Mouse (Mus musculus) CH12.LX (cell line): ENCODE data around the gene Gm49384. TPM values are rescaled to one million over a fixed set of nuclear protein-coding genes. Genes with fewer than 3 reads are reported as not detected.
"Not testable (repeated sequence)": the region's sequence is repeated elsewhere in the genome, so short reads cannot be mapped to it uniquely, and the experiment has no call there.

Experiments used
- DNase-seq: peaks from one replicate; pipeline ENCODE4 v3.0.0-alpha.2; 2013; ENCODE audit errors: extremely low read depth
- H3K27ac ChIP-seq: 2 replicates; pipeline ENCODE4 v1.5.1; 2012; ENCODE audit warnings: low read depth, mild to moderate bottlenecking, control low read depth, moderate library complexity; ENCODE audit not compliant: insufficient read depth
- H3K27me3 ChIP-seq: replicated peaks from 2 replicates; pipeline ENCODE3; 2012; ENCODE audit warnings: inconsistent platforms
- H3K36me3 ChIP-seq, 2 experiments: replicated peaks in 1 of 2; 2 replicates each; pipeline versions ENCODE3 to v1.6.1; 2012; ENCODE audit warnings: inconsistent platforms in 1 of 2, low read length in 1 of 2, mild to moderate bottlenecking in 1 of 2, mixed read lengths in 1 of 2, moderate library complexity in 1 of 2; ENCODE audit not compliant: control insufficient read depth in 1 of 2, insufficient read depth in 1 of 2
- H3K4me1 ChIP-seq, 2 experiments: 2 replicates each; pipeline ENCODE4 v1.6.1; 2012; ENCODE audit warnings: inconsistent platforms in 1 of 2, moderate library complexity in 1 of 2; ENCODE audit not compliant: insufficient read depth in 2 of 2, control insufficient read depth in 1 of 2
- H3K4me2 ChIP-seq: 2 replicates; pipeline ENCODE4 v1.6.1; 2012; ENCODE audit warnings: low read depth, mild to moderate bottlenecking, control low read depth; ENCODE audit not compliant: poor library complexity, insufficient read depth, severe bottlenecking
- H3K4me3 ChIP-seq, 3 experiments: fragments of 150-350 bp in 1 of 3; sonication (generic) in 1 of 3; replicated peaks in 1 of 3; 2 replicates each; pipeline versions ENCODE3 to v1.5.1; 2011 to 2012; ENCODE audit warnings: low read depth in 2 of 3, low read length in 2 of 3, mild to moderate bottlenecking in 2 of 3, moderate library complexity in 2 of 3, control low read depth in 1 of 3, improper control_type of control experiment in 1 of 3, inconsistent platforms in 1 of 3, mixed read lengths in 1 of 3; ENCODE audit not compliant: poor library complexity in 1 of 3
- H3K79me2 ChIP-seq: replicated peaks from 2 replicates; pipeline ENCODE4 v1.6.1; 2012; ENCODE audit warnings: mild to moderate bottlenecking, moderate library complexity; ENCODE audit not compliant: control insufficient read depth, poor library complexity, insufficient read depth, severe bottlenecking; ENCODE audit errors: extremely low read depth
- H3K9ac ChIP-seq: 2 replicates; pipeline ENCODE4 v1.6.1; 2012; ENCODE audit warnings: low read depth, mild to moderate bottlenecking, control low read depth, moderate library complexity; ENCODE audit not compliant: insufficient read depth
- H3K9me3 ChIP-seq: replicated peaks from 2 replicates; pipeline ENCODE3; 2012; ENCODE audit warnings: low read length, inconsistent platforms, mixed read lengths
- CTCF ChIP-seq, 2 experiments: IDR thresholded peaks in 1 of 2; conservative IDR thresholded peaks in 1 of 2; 2 replicates each; pipeline ENCODE4 v1.5.1; 2011 to 2012; ENCODE audit warnings: low read depth in 2 of 2, low read length in 2 of 2, improper control_type of control experiment in 1 of 2, inconsistent platforms in 1 of 2, mild to moderate bottlenecking in 1 of 2, moderate library complexity in 1 of 2
- EP300 ChIP-seq: IDR thresholded peaks from 2 replicates; pipeline ENCODE4 v1.6.1; 2011; ENCODE audit warnings: low read length, improper control_type of control experiment
- JUND ChIP-seq: conservative IDR thresholded peaks from 2 replicates; pipeline ENCODE4 v1.6.1; 2011; ENCODE audit warnings: low read depth, low read length, improper control_type of control experiment
- MAZ ChIP-seq: IDR thresholded peaks from 2 replicates; pipeline ENCODE4 v1.6.1; 2012; ENCODE audit warnings: low read depth, mild to moderate bottlenecking, inconsistent platforms, low read length, improper control_type of control experiment, moderate library complexity
- TBP ChIP-seq: conservative IDR thresholded peaks from 2 replicates; pipeline ENCODE4 v1.6.1; 2011; ENCODE audit warnings: low read depth, low read length, improper control_type of control experiment
- dilution Hi-C: fragments of 300-500 bp; cut with MboI; formaldehyde crosslinking; loops from 2 replicates; pipeline ENCODE4 v1.14.3; 2020; ENCODE audit warnings: low sequenced_read_pairs; ENCODE audit not compliant: extremely low pct_unique_long_range_greater_than_20kb, extremely low pct_ligation_motif_present
- in situ Hi-C: fragments of 300-500 bp; cut with MboI; formaldehyde crosslinking; loops from 3 replicates; pipeline ENCODE4 v1.14.3; 2019; ENCODE audit warnings: low sequenced_read_pairs, low pct_ligation_motif_present, low pct_unique_long_range_greater_than_20kb, mixed read lengths
- polyA plus RNA-seq: library from polyadenylated mRNA; unstranded; fragments of >175 nt; gene quantifications from 2 replicates; pipeline ENCODE4 v1.2.1, GENCODE M21; 2012; ENCODE audit warnings: low read depth; ENCODE audit not compliant: insufficient read length
- total RNA-seq, 2 experiments: library from RNA; depleted of rRNA; stranded (reverse); fragments of 300-350 nt in 1 of 2; fragments of >200 nt in 1 of 2; gene quantifications; 2 replicates each; pipeline ENCODE4 v1.2.3; 2012 to 2014

The Gm49384 gene
- total and polyA plus RNA-seq, 3 experiments: 23.4 to 54.9 (median 34.4) TPM

DNA sequence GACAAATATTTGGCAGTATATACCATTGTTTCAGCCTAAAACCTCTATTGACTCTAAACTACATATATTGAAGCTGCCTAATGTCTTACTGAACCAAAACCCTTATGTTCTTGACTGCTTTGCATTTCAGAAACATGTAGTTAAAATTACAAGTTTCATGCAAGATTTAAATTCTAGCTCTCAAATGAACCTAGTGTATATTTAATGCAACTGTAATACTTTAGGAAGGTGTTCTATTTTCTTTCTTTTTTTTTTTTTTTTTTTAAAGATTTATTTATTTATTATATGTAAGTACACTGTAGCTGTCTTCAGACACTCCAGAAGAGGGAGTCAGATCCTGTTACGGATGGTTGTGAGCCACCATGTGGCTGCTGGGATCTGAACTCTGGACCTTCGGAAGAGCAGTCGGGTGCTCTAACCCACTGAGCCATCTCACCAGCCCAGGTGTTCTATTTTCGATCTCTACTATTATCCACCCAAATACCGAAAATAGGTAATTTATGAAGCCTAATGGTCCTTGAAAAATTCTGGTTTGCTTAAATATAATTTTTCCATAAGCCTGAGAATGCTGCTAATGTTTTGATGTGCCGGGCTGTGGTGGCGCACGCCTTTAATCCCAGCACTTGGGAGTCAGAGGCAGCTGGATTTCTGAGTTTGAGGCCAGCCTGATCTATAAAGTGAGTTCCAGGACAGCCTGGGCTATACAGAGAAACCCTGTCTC lies 37.0 kb downstream of the Gm49384 start:
- H3K9ac ChIP-seq, H3K36me3 ChIP-seq, DNase-seq, H3K9me3 ChIP-seq, dilution Hi-C loops, H3K27me3 ChIP-seq, in situ Hi-C loops, H3K4me3 ChIP-seq, H3K27ac ChIP-seq: not testable (repeated sequence)
- 0 out of 2 replicates have a peak, but pooled peaks have one; percentile 61 for TF ChIP-seq TBP
- peaks cover 3 to 20% of the 10 kb centered on the region in 2 experiments for H3K4me1 ChIP-seq
- peak overlapping the region; percentile 79 for H3K4me2 ChIP-seq
- peaks cover 18% of the 10 kb centered on the region for H3K79me2 ChIP-seq

DNA sequence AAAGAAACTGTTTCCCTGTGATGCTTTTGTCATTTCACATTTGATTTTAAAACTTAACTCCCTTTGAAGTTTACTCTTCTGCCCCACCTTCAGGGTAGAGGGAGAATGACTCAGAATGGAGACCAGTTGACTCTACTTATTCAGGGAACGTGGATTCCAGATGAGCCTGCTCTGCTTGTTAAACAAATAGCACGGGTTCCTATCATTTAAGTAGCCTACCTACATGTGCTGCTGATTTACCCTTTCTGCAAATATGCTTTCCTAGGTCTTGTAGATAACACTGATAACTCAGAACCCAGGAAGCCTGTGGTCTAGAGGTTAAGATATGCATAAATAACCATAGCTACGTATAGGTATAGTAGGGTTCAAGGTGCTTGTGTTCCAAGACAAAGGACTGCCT lies 39.2 kb downstream of the Gm49384 start:
- Histone ChIP-seq H3K36me3 (no peaks in the 10 kb centered on the region), H3K9me3 (no peaks in the 10 kb centered on the region), H3K79me2 (peaks cover 10% of the 10 kb centered on the region), H3K4me1 (peaks cover 5 to 8% of the 10 kb centered on the region in 2 experiments)
- dilution Hi-C loops: no loop called here
- no peak for TF ChIP-seq EP300
- 0 out of 2 replicates have a peak, but pooled peaks have one; percentile 7 for TF ChIP-seq JUND
- TF ChIP-seq CTCF (conservative IDR thresholded peaks at IDR 0.05 in 1 of 2, IDR thresholded peaks at IDR 0.05 in 1 of 2; ENCODE audit: low read depth in 2 of 2, low read length in 2 of 2): peak in 1 of 2 experiments; percentile 21; a peak in 1 of 4 replicates
- no peak for TF ChIP-seq MAZ
- TF ChIP-seq, all 38 proteins: peak for 2
- H3K27me3 ChIP-seq: peaks cover 2% of the 10 kb centered on the region
- H3K9ac ChIP-seq: no peak overlapping the region
- no peak for DNase-seq
- no peak overlapping the region for H3K4me2 ChIP-seq
- no peak overlapping the region for H3K4me3 ChIP-seq
- in situ Hi-C loops: no loop called here
- H3K27ac ChIP-seq: no peak overlapping the region

DNA sequence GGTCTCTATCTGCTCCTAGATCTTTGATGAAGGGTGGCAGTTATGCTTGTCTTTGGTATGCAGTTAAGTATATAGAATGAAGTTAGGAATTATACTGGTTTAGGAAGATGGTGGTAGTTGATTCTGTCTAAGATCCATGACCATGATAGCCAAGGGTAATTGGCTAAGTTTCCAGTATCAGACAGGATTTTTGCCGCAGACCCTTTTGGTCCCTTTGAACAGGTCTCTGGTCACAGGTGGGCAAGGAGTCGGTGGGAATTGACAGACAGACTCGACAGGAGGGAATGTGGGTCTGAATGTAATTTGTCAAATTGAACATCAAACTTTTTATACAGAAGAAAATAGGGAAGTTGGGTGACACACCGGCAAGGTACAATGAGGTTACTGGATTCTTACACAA lies 40.5 kb downstream of the Gm49384 start:
- H3K9me3 ChIP-seq, H3K9ac ChIP-seq, H3K27ac ChIP-seq, dilution Hi-C loops, H3K79me2 ChIP-seq, DNase-seq, in situ Hi-C loops, H3K27me3 ChIP-seq, H3K4me1 ChIP-seq, H3K36me3 ChIP-seq, H3K4me3 ChIP-seq, H3K4me2 ChIP-seq: not testable (repeated sequence)

DNA sequence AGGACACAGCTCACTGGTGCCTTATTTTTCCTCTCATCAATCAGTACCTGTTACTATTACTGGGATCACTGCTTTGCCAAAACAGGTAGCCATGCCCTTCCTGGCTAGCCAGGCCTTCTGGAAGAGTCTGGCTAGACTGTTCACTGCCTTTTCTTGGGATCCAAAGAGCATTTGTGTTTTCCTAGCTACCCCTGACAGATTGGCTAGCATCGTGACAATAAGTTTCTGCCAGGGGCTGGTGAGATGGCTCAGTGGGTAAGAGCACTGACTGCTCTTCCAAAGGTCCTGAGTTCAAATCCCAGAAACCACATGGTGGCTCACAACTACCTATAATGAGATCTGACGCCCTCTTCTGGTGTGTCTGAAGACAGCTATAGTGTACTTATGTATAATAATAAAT lies 43.4 kb downstream of the Gm49384 start:
- TF ChIP-seq TBP: peak; percentile 82
- TF ChIP-seq CTCF (conservative IDR thresholded peaks at IDR 0.05 in 1 of 2, IDR thresholded peaks at IDR 0.05 in 1 of 2; ENCODE audit: low read depth in 2 of 2, low read length in 2 of 2): 0 out of 4 replicates have a peak, but pooled peaks of 1 of the 2 experiments have one; percentile 7
- Histone ChIP-seq H3K79me2 (peaks cover 16% of the 10 kb centered on the region), H3K36me3 (peaks cover 19 to 23% of the 10 kb centered on the region in 2 experiments)
- H3K27me3 ChIP-seq, H3K27ac ChIP-seq, H3K4me2 ChIP-seq, H3K9me3 ChIP-seq, in situ Hi-C loops, H3K9ac ChIP-seq, H3K4me1 ChIP-seq, dilution Hi-C loops, DNase-seq, H3K4me3 ChIP-seq: not testable (repeated sequence)
